Comparison of ENCODE assay signal across 8 mouse cellular contexts in genomic region chr1:74099001-74099435, GRCm38 (mm10). TPM values are rescaled to one million over a fixed set of nuclear protein-coding genes. Genes with fewer than 3 reads are reported as not detected.
DNase-seq lines count a peak whose midpoint lies in the region; ATAC-seq lines count a peak whose summit lies in the region.
"Had no signal": no experiment of that assay in that cellular context is flagged by ENCODE, and none has a peak within 500 bp of the region (broad histone marks: within the 10 kb centered on the region; RNA-seq: fewer than 3 reads in every experiment).

No protein-coding gene starts in this region.

- DNase-seq in lung, postnatal 36 days: no peak
- peak; percentile 62 for DNase-seq in hindbrain, embryonic 14.5 days (ENCODE audit: low spot score)
- DNase-seq in lung, postnatal 4 days: peak; percentile 38 to 57
- no peak for DNase-seq in B cell, adult 2 months
- no peak for DNase-seq in left cerebral cortex, adult 11 months (ENCODE audit: low spot score)

- H3K4me1 ChIP-seq in lung, embryonic 16.5 days (replicated peaks; ENCODE audit: control insufficient read depth, insufficient read depth, low read length): peaks cover 53% of the 10 kb centered on the region
- peaks cover 56% of the 10 kb centered on the region for H3K4me1 ChIP-seq in embryonic facial prominence, embryonic 15.5 days
- peaks cover 31% of the 10 kb centered on the region for H3K4me1 ChIP-seq in hindbrain, embryonic 14.5 days (replicated peaks; ENCODE audit: control insufficient read depth, insufficient read depth, low read length)

- WGBS in lung, embryonic 16.5 days: under 1% methylated on average over 13 of the region's 14 CpGs
- 0% methylated on average over 11 of the region's 14 CpGs for WGBS in embryonic facial prominence, embryonic 15.5 days
- WGBS in hindbrain, embryonic 14.5 days: under 1% methylated on average over 13 of the region's 14 CpGs

- peak; percentile 39 for ATAC-seq in lung, embryonic 16.5 days (ENCODE audit: low read depth)
- no peak for ATAC-seq in embryonic facial prominence, embryonic 15.5 days (ENCODE audit: insufficient number of reproducible peaks, low FRiP score, low TSS enrichment, low read depth)
- peak; percentile 26; the same call in 1 of the 2 replicates for ATAC-seq in hindbrain, embryonic 14.5 days (ENCODE audit: low FRiP score)

- peaks cover 35% of the 10 kb centered on the region for H3K27me3 ChIP-seq in lung, embryonic 16.5 days (ENCODE audit: control insufficient read depth, insufficient read depth, low read depth, low read length)
- H3K27me3 ChIP-seq in embryonic facial prominence, embryonic 15.5 days: peaks cover 11% of the 10 kb centered on the region; the same call in 1 of the 2 replicates
- H3K27me3 ChIP-seq in hindbrain, embryonic 14.5 days (ENCODE audit: control insufficient read depth, insufficient read depth, low read length): peaks cover 26% of the 10 kb centered on the region

- H3K9me3 ChIP-seq in lung, embryonic 16.5 days (ENCODE audit: control insufficient read depth, low read length): no peaks in the 10 kb centered on the region
- H3K9me3 ChIP-seq in embryonic facial prominence, embryonic 15.5 days (replicated peaks): no peaks in the 10 kb centered on the region
- H3K9me3 ChIP-seq in hindbrain, embryonic 14.5 days (ENCODE audit: control insufficient read depth, low read length): no peaks in the 10 kb centered on the region

- H3K4me3 ChIP-seq in lung, embryonic 16.5 days (ENCODE audit: low read length): peak overlapping the region; percentile 61
- peak overlapping the region; percentile 55 for H3K4me3 ChIP-seq in embryonic facial prominence, embryonic 15.5 days (replicated peaks)
- H3K4me3 ChIP-seq in hindbrain, embryonic 14.5 days (replicated peaks; ENCODE audit: low read length): peak overlapping the region; percentile 36

- H3K36me3 ChIP-seq in lung, embryonic 16.5 days (ENCODE audit: control insufficient read depth, insufficient read depth, low read length): no peaks in the 10 kb centered on the region
- H3K36me3 ChIP-seq in embryonic facial prominence, embryonic 15.5 days: no peaks in the 10 kb centered on the region
- no peaks in the 10 kb centered on the region for H3K36me3 ChIP-seq in hindbrain, embryonic 14.5 days (replicated peaks; ENCODE audit: control insufficient read depth, insufficient read depth)

- peak overlapping the region; percentile 96 for H3K4me2 ChIP-seq in lung, embryonic 16.5 days (ENCODE audit: low read depth, low read length)
- H3K4me2 ChIP-seq in embryonic facial prominence, embryonic 15.5 days (replicated peaks): peak overlapping the region; percentile 97
- H3K4me2 ChIP-seq in hindbrain, embryonic 14.5 days (replicated peaks): peak overlapping the region; percentile 64

- H3K9ac ChIP-seq in lung, embryonic 16.5 days (ENCODE audit: low read length): peak overlapping the region; percentile 64
- no peak overlapping the region; the same call in 1 of the 2 replicates for H3K9ac ChIP-seq in embryonic facial prominence, embryonic 15.5 days
- peak overlapping the region; percentile 42 for H3K9ac ChIP-seq in hindbrain, embryonic 14.5 days
- H3K9ac ChIP-seq: liver, embryonic 14.5 days had no signal

- peak overlapping the region; percentile 69 for H3K27ac ChIP-seq in lung, embryonic 16.5 days (ENCODE audit: low read length)
- peak overlapping the region; percentile 71 for H3K27ac ChIP-seq in embryonic facial prominence, embryonic 15.5 days (replicated peaks)
- H3K27ac ChIP-seq in hindbrain, embryonic 14.5 days: peak overlapping the region; percentile 70
- H3K27ac ChIP-seq: liver, embryonic 14.5 days had no signal

RNA-seq across cellular contexts. Expression of gene Tns1, which starts 25.2 kb away (rescaled TPM):
- polyA plus RNA-seq in lung, embryonic 16.5 days (2015; fragmentation: Nextera tagmentation; extraction: Ambion mirVana): 137 and 147 TPM in 2 replicates
- 49.3 and 53.7 TPM in 2 replicates for polyA plus RNA-seq in embryonic facial prominence, embryonic 15.5 days (2015; fragmentation: Nextera tagmentation; extraction: Ambion mirVana)
- polyA plus RNA-seq in hindbrain, embryonic 14.5 days (2014; fragmentation: Nextera tagmentation; extraction: Ambion mirVana): 15.1 and 15.5 TPM in 2 replicates

RNA-seq across cellular contexts. Expression of gene Rufy4, which starts 26.3 kb away (rescaled TPM):
- polyA plus RNA-seq in lung, embryonic 16.5 days (2015; fragmentation: Nextera tagmentation; extraction: Ambion mirVana): 0.31 and 0.64 TPM in 2 replicates
- polyA plus RNA-seq in embryonic facial prominence, embryonic 15.5 days (2015; fragmentation: Nextera tagmentation; extraction: Ambion mirVana): 0.72 and 0.85 TPM in 2 replicates
- 0.26 and 0.43 TPM in 2 replicates for polyA plus RNA-seq in hindbrain, embryonic 14.5 days (2014; fragmentation: Nextera tagmentation; extraction: Ambion mirVana)

RNA-seq across cellular contexts. Expression of gene Cxcr2, which starts 54.8 kb away (rescaled TPM):
- 0.21 and 0.43 TPM in 2 replicates for polyA plus RNA-seq in lung, embryonic 16.5 days (2015; fragmentation: Nextera tagmentation; extraction: Ambion mirVana)
- 0.37 TPM in 2 replicates for polyA plus RNA-seq in embryonic facial prominence, embryonic 15.5 days (2015; fragmentation: Nextera tagmentation; extraction: Ambion mirVana)
- polyA plus RNA-seq in hindbrain, embryonic 14.5 days (2014; fragmentation: Nextera tagmentation; extraction: Ambion mirVana): 0.11 TPM in 1 of 2 replicates, not detected in the other

Comparison
In these comparisons a context has a peak if more than half of its experiments do, and no peak if none do; other contexts are left out.
1. DNase-seq: peak in hindbrain, embryonic 14.5 days (single experiment) and lung, postnatal 4 days (2 of 2); none in lung, postnatal 36 days (single experiment), B cell, adult 2 months (0 of 2) and left cerebral cortex, adult 11 months (single experiment).
2. Peak in every context shown above with its lines, with median percentiles within 50 percentile points of each other: H3K27ac ChIP-seq, H3K4me2 ChIP-seq and H3K4me3 ChIP-seq.